Mouse (Mus musculus) ES-E14 (cell line): ENCODE measurements around the gene Atxn2l.

Source experiments
- CHD2 ChIP-seq: IDR thresholded peaks from 2 replicates; pipeline ENCODE4 v1.6.1; 2014; ENCODE audit warnings: mild to moderate bottlenecking, low read depth, low read length, inconsistent platforms
- HCFC1 ChIP-seq: IDR thresholded peaks from 2 replicates; pipeline ENCODE4 v1.6.1; 2012; ENCODE audit warnings: low read length, inconsistent platforms, borderline replicate concordance; ENCODE audit not compliant: insufficient read depth
- MAFK ChIP-seq: IDR thresholded peaks from 2 replicates; pipeline ENCODE4 v1.6.1; 2014; ENCODE audit warnings: mild to moderate bottlenecking, low read depth, low read length, inconsistent platforms; ENCODE audit not compliant: insufficient read depth
- ZC3H11A ChIP-seq: IDR thresholded peaks from 2 replicates; pipeline ENCODE4 v1.6.1; 2012; ENCODE audit warnings: low read depth, mild to moderate bottlenecking, inconsistent platforms, low read length, borderline replicate concordance
- ZNF384 ChIP-seq: IDR thresholded peaks from 2 replicates; pipeline ENCODE4 v1.6.1; 2012; ENCODE audit warnings: low read depth, low read length, inconsistent platforms

GRCm38 (mm10) chr7:126494120-126494519, 9.1 kb downstream of the Atxn2l start:
- TF ChIP-seq CHD2, result no peak
- TF ChIP-seq HCFC1, result no peak
- no peak for TF ChIP-seq MAFK
- no peak for TF ChIP-seq ZC3H11A
- no peak for TF ChIP-seq ZNF384
